Mouse (Mus musculus) frontal cortex, postnatal 36 days (tissue): ENCODE results near the gene Casp12.
"Not testable (repeated sequence)": the region's sequence is repeated elsewhere in the genome, so short reads cannot be mapped to it uniquely, and the experiment has no call there.

Experiments
- DNase-seq, 2 experiments: peaks; one replicate each; pipeline ENCODE4 v3.0.0; 2022; ENCODE audit warnings: low spot score in 2 of 2

Casp12 gene

DNA sequence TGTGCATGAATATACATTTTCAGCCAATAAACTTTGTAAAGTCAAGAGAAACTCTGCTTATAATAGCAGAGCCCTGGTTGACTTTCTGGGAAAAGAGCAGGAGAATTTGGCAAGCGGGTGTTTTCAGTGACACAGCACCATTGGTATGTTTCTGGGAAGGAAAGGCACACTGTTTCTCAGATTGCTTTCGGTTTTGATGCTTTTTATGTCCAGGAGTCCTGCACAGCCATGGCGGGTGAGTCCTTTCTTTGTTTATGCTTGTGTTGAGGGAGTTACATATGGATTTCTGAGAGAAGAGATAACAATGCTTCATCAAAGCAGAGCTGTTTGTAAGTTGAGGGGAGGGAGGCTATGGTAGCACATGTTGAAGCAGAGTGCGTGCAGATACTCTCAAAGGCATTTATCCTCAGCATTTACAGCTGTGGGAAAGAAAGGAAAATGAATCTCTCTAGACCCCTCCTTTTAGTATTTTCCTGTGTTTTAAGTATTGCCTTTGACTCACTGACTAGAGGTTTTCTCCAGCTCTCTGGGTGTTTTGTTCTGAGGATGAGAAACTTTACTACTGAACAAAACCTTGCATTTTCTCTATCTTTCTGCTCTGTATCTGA, at the start of gene Casp12:
Gene Casp12, plus strand, starts transcription at position 140 of the 608 bp plus-strand sequence.
- DNase-seq = peak in 1 of 2 experiments; percentile 1

DNA sequence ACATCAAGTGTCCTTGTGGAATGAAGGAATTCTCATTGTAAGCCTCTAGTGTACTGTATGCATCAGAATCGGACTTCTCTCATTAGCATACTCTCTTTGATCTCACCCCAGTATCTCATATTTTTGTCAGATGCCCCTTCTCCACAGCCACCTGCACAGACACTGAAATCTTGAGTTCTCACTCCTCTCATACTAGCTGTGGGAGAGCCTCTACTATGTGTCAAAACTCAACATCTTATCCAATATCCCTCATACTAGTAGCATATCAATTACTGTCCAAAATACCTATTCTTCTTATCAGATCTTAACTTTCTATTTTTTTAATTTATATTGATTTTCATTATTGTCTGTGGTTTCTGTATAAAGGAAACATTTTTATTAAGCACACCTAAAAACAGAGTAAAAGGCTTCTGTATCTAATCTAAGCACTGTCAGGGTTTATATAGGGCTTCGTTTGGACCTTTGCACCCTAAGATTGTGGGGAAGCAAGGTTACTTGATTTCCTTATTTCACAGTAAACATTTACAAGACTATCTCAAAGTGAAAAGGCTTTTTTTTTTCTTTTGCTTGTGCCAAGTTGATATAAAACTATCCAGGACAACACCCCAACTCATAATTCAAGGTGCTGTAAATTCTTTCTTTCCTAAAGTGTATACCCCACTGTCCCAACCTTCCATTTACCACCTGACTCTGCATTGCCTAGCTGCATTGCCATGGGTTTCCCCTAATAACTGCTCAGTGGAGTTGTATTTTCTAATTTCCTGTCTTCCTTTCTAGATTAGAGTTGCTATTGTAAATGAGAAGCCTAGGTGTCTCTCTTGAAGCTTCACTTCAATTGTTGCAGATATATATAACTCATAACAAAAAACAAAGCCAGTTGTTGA, 48.6 kb upstream of the Casp12 start:
- no peak for DNase-seq

GRCm38 (mm10) chr9:5298329-5299131, 46.7 kb upstream of the Casp12 start, which contains the start of gene Casp1:
Gene Casp1 (plus strand): TSS chr9:5298517.
- no peak for DNase-seq

GRCm38 (mm10) chr9:5299132-5299381, 46.2 kb upstream of the Casp12 start:
- no peak for DNase-seq

- DNase-seq = no peak
These were observed 36.7 kb upstream of the Casp12 start, which contains the start of gene Casp4 for GRCm38 (mm10) chr9:5308561-5308960. Gene Casp4 (plus strand): TSS chr9:5308828.

GRCm38 (mm10) chr9:5310112-5310511, 35.1 kb upstream of the Casp12 start:
- no peak for DNase-seq

DNA sequence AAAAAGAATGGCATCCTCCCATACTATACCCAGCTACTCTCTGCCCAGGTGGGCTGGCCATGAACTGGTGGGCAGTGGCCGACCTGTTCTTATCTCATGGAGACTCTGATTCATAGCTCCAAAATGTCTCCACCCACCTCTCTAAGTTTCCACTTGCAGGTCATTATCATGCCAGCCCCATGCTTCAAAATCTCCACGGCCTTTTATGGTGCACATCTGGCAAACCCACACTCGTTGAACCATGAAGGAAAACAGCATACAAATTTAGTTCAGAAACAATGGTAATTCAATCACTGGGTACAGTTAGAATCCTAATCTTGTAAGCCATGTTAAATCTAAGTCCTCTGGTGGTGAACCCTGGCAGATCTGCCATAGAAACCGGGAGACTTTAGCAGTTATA, 33.8 kb upstream of the Casp12 start:
- DNase-seq = no peak

- no peak for DNase-seq
These were observed 17.0 kb upstream of the Casp12 start for GRCm38 (mm10) chr9:5328204-5328603.

- DNase-seq = no peak
These were observed 12.8 kb upstream of the Casp12 start for GRCm38 (mm10) chr9:5332441-5332840.

- no peak for DNase-seq
These were observed 11.8 kb upstream of the Casp12 start for GRCm38 (mm10) chr9:5333422-5333821.

- DNase-seq = no peak
These were observed 2.1 kb upstream of the Casp12 start for GRCm38 (mm10) chr9:5343092-5343491.

- DNase-seq = no peak
These were observed 1.1 kb upstream of the Casp12 start for GRCm38 (mm10) chr9:5344090-5344489.

- DNase-seq = no peak
These were observed 2.2 kb downstream of the Casp12 start for GRCm38 (mm10) chr9:5347381-5347780.

DNA sequence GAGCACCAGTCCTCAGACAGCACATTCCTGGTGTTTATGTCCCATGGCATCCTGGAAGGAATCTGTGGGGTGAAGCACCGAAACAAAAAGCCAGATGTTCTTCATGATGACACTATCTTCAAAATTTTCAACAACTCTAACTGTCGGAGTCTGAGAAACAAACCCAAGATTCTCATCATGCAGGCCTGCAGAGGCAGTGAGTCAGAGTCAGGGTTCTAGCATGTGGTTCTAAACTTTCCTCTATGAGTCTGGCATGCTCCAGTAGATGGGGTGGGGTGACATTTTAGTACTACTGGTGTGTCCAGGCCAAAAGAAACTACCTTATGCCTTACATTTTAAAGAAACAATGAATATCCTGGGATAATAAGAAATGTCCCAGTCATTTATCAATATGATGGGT, 8.4 kb downstream of the Casp12 start:
- DNase-seq = no peak

GRCm38 (mm10) chr9:5356801-5357200, 11.6 kb downstream of the Casp12 start:
- no peak for DNase-seq

DNA sequence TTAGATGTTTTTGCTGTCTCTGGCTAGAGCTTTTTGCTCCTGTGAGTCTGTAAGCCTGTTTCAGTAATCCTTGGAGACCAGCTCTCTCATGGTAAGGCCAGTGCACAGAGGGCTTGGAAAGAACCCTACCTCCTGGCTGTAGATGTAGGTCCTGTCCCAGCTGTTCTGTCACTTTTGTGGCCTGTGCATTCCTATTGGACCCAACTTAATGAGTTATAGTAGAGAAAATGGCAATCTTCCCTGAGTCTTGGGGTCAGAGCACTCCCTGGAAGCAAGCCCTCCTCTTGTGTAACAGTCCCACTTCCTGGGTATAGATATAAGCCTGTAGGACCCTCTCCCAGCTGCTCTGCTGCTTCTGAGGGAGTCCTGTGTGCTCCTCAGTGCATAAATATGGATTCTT, 48.3 kb downstream of the Casp12 start:
- no peak for DNase-seq

DNA sequence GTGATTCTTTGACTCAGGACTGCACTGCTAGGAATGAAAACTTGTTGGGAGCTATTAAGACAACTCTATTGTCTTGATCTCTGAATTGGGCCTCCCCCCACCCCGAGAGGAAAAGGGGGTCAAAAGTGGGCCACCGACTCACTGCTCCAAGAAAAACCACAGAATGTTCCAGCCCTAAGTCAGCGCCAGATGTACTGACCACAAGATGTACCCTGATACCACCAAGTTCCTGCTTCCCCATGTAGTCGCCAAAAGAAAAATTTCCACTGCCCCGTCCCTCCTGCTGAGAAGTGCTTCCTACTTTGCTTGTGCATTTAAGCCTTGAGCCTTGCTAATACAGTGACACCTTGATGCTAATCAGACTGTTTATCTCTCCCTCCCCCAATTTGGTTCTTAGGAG, 50.6 kb downstream of the Casp12 start:
- DNase-seq = not testable (repeated sequence)

DNA sequence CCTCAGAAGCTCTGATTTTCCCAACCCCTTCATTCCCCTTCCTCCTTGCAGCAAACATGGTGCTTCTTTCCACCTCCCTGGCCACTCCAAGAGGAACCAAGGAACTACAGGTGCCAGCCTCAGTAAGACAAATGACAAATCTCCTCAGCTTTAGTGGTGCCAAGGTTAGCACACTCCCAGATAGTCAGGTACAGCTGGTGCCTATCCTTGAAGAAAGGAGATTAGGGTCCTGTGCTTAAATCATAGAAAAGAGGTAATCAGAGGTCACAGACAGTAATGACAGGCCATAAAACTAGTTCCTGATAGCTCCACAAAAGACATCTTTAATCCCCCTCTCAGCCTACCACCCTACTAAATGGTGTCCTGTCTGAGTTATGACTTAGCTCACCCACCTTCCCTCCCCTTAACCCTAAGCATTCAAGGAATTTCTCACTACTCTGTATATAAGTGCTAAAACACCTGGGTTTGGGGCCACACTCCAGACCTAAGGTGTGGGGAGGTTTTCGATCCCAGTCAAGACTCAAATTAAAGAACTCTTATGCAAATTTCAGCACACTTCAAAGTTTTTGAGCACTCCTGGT, 65.8 kb downstream of the Casp12 start:
- DNase-seq = no peak

GRCm38 (mm10) chr9:5412446-5413111, 67.3 kb downstream of the Casp12 start:
- DNase-seq = no peak

GRCm38 (mm10) chr9:5417871-5418270, 72.6 kb downstream of the Casp12 start:
- no peak for DNase-seq
